Mouse (Mus musculus): Measurements from ENCODE around the gene Vmn2r90.
"Not testable (repeated sequence)": the region's sequence is repeated elsewhere in the genome, so short reads cannot be mapped to it uniquely, and the experiment has no call there.

The Vmn2r90 gene

GRCm38 (mm10) chr17:17703447-17703846 is at the start of gene Vmn2r90:
Vmn2r90 (plus strand) TSS chr17:17703747.
- DNase-seq (ENCODE audit: low spot score in 2 of 2): no peak

- no peak for DNase-seq (ENCODE audit: low spot score in 2 of 2)
These were observed 48.3 kb upstream of the Vmn2r90 start for GRCm38 (mm10) chr17:17654997-17655828.

DNA sequence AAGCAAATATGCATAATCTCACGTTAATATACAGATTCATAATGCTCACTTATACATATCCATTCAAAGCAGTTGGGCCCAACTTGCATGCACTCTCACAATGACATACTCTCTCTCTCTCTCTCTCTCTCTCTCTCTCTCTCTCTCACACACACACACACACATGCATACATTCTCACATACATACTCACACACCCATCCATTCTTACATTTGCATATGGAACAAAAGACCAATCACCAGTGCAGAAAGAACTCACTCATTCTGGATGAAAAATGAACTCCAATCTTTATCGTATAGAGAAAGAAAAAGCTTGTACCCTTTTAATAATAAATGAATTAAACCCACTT is 47.7 kb upstream of the Vmn2r90 start:
- no peak for DNase-seq (ENCODE audit: low spot score in 2 of 2)

DNA sequence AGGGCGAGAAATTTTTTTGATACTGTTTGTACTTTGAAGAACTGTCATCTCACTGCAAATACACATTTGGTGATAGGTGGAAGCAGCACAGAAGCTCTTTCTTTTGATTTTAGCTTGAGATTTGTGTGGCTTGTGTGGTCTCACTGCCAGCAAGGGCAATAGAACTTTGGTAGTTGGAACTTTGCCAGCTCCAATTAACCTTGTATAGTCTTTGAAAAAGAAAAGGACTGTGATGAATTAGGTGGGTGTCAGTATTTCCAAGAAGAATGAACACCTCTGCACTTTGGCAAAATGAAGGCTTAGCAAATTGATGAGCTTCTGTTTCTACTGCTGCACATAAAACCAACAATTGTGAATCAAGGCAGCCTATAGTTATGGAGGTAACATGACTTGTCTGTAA is 24.8 kb upstream of the Vmn2r90 start:
- no peak for DNase-seq (ENCODE audit: low spot score in 2 of 2)

DNA sequence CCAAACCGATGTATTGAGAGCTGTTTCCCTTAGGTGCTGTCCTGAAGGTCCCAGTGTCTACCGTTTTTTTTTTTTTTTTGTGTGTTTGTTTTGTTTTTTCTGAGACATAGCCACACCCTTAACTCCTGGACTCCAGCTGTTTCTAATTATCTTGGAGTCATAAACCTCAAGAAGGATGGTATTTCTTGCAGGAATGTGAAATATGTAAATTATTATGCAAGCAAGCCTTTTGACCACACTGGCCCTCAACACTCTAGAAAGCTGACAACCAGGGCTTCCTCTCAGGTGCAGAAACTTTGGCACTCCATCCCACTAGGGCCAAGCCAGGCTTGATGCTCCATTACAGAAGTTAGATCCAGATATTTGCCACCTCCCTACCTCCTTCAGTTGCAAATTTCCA is 12.9 kb upstream of the Vmn2r90 start:
- no peak for DNase-seq (ENCODE audit: low spot score in 2 of 2)

DNA sequence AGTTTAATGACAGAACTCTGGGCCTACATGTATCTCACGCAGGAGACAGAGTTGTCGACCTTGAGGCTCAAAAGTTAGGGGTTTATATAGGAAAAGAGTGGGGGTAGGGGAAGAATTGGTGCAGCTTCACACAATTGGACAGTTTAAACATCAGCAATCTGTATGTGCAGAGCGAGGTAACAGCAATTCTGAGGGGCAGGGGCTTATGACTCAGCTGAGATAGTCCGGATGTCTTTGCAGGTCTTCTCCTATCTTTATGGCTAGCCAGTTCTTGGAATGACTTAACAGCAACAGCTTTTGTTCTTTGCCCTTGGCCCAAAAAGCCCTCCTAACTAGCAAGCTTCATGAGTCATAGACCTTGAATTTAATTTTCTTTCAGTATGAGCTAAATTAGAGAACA is 28.8 kb downstream of the Vmn2r90 start:
- not testable (repeated sequence) for DNase-seq (ENCODE audit: low spot score in 2 of 2)

GRCm38 (mm10) chr17:17738635-17739034 is 35.1 kb downstream of the Vmn2r90 start:
- no peak for DNase-seq (ENCODE audit: low spot score in 2 of 2)

DNA sequence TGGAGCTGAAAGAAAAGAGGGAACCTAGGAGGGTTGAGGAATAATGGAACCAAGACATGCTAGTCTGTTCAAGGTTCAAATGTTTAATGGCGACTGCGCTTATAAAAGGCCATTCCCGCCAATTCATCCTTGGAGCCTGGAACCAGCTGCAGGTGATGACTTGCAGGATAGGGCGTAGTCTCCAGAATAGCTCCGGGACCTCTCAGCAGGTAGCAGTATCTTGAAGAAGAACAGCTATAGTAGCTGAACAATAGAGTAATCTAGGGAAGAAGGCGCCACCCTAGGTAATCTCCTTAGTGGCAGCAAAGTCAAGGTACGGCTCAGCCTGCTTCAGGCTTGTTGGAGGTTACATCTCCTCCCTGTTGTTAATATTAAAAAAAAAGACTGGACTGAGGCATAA is 35.8 kb downstream of the Vmn2r90 start:
- not testable (repeated sequence) for DNase-seq (ENCODE audit: low spot score in 2 of 2)

- DNase-seq (ENCODE audit: low spot score in 2 of 2): not testable (repeated sequence)
These were observed 36.4 kb downstream of the Vmn2r90 start for GRCm38 (mm10) chr17:17739936-17740335.

DNA sequence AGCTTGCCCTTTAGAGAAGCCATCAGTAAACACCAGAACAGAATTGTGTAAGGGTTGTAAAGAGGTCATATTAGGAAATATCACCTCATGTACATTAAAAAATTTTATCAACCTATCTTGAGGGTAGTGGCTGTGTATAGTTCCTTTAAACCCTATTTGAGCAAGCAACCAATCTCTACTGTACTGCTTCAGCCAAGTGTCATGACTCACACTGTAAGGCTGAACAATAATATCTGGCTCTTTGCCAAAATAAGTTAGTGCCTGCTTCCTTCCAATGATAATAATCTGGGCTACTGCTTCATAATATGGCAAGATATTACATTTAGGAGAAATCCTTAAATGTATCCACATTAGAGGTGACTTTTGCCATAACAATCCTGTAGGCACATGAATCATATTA is 38.0 kb downstream of the Vmn2r90 start:
- DNase-seq (ENCODE audit: low spot score in 2 of 2): not testable (repeated sequence)

GRCm38 (mm10) chr17:17749371-17749770 is 45.8 kb downstream of the Vmn2r90 start:
- DNase-seq (ENCODE audit: low spot score in 2 of 2): peak in 1 of 2 experiments; percentile 8

GRCm38 (mm10) chr17:17762614-17763293 is 59.2 kb downstream of the Vmn2r90 start:
- DNase-seq (ENCODE audit: low spot score in 2 of 2): no peak

DNA sequence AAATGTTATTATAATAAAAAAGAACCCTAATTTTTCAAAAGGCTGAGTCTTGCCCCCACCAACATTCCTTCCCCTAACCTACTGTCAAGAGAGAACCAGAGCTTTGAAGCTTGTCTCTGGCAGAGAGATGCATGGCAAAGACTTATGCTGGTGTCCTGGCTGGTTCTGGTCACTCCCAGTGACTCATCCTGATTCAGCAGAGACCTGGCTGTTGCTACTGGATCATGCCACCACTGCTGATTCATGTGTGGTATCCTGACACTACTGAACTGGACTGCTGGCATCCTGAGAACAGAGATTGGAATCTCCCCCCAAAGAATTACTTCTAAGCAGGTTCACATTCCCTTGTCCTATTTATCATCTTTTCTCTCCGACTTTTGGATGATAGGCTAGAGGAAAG is 60.7 kb downstream of the Vmn2r90 start:
- DNase-seq (ENCODE audit: low spot score in 2 of 2): no peak

DNA sequence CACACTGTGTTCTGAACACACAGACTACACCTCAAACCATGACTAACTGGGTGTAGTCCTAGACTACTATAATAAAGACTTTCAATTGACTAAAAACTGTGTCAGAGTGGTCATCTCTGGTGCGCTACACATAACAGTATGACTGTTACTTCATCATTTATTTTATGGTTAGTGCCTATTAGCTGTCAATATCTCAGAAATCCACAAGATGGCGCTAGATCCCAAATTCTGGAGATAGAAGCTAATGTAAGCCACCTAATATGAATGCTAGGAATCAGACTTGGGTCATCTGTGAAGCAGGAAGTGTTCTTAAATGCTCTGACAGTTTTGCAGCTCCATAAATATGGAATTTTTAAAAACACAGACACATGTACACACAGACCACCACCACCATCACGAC is 62.9 kb downstream of the Vmn2r90 start:
- DNase-seq (ENCODE audit: low spot score in 2 of 2): peak in 1 of 2 experiments; percentile 9

Measured in spleen, postnatal 14 days (tissue).